Mouse (Mus musculus) stomach, postnatal 0 days (tissue): ENCODE measurements around the gene Coro2b. TPM values are rescaled to one million over a fixed set of nuclear protein-coding genes. Genes with fewer than 3 reads are reported as not detected.
"Not testable (repeated sequence)": the region's sequence is repeated elsewhere in the genome, so short reads cannot be mapped to it uniquely, and the experiment has no call there.

Experiments used
- ATAC-seq: fragments of 200-750 bp; cut with Nextera tagmentation; 2 replicates; pipeline ENCODE4 v1.8.0; 2017; ENCODE audit not compliant: low FRiP score, low TSS enrichment
- DNase-seq: peaks from one replicate; pipeline ENCODE4 v3.0.0-alpha.2; 2016; ENCODE audit warnings: low spot score
- H3K27ac ChIP-seq: fragments of 300-500 bp; sonication (generic); replicated peaks from 2 replicates; pipeline ENCODE4 v1.5.1; 2014; ENCODE audit warnings: mild to moderate bottlenecking, control low read depth
- H3K27me3 ChIP-seq: fragments of 300-500 bp; sonication (generic); 2 replicates; pipeline ENCODE4 v1.6.1; 2014; ENCODE audit warnings: low read length; ENCODE audit not compliant: control insufficient read depth, insufficient read depth
- H3K36me3 ChIP-seq: fragments of 300-500 bp; sonication (generic); 2 replicates; pipeline ENCODE4 v1.6.1; 2014; ENCODE audit warnings: low read length, mixed read lengths; ENCODE audit not compliant: control insufficient read depth, insufficient read depth
- H3K4me1 ChIP-seq: fragments of 300-500 bp; sonication (generic); replicated peaks from 2 replicates; pipeline ENCODE4 v1.6.1; 2014; ENCODE audit warnings: antibody characterized with exemption; ENCODE audit not compliant: control insufficient read depth, insufficient read depth
- H3K4me2 ChIP-seq: fragments of 300-500 bp; sonication (generic); replicated peaks from 2 replicates; pipeline ENCODE4 v1.6.1; 2014; ENCODE audit warnings: low read depth, mild to moderate bottlenecking, control low read depth, moderate library complexity
- H3K4me3 ChIP-seq: fragments of 300-500 bp; sonication (generic); 2 replicates; pipeline ENCODE4 v1.5.1; 2014; ENCODE audit warnings: low read depth, low read length, control low read depth
- H3K9ac ChIP-seq: fragments of 300-500 bp; sonication (generic); 2 replicates; pipeline ENCODE4 v1.6.1; 2014; ENCODE audit warnings: mild to moderate bottlenecking, low read length, control low read depth, mixed read lengths
- H3K9me3 ChIP-seq: fragments of 300-500 bp; sonication (generic); 2 replicates; pipeline ENCODE4 v1.6.1; 2016; ENCODE audit warnings: low read length; ENCODE audit not compliant: control insufficient read depth
- CTCF ChIP-seq: IDR thresholded peaks from 2 replicates; pipeline ENCODE4 v1.5.1; 2016; ENCODE audit warnings: antibody characterized with exemption, low read depth, mild to moderate bottlenecking, moderate library complexity
- EP300 ChIP-seq: optimal IDR thresholded peaks from 2 replicates; pipeline ENCODE3; 2016; ENCODE audit warnings: antibody characterized with exemption
- WGBS: fragments of 180-500 bp; shearing (Covaris S2); extraction: QIAGEN DNeasy Blood & Tissue Kit; methylation state at CpG from one replicate; pipeline ENCODE4 v1.1.7; 2014; 5-methylcytosine and 5-hydroxymethylcytosine counted together
- polyA plus RNA-seq: library from polyadenylated mRNA; unstranded; fragments of >200 nt; fragmentation: Nextera tagmentation; extraction: Ambion mirVana; gene quantifications from 2 replicates; pipeline ENCODE4 v1.2.1, GENCODE M21; 2015

The Coro2b gene
- polyA plus RNA-seq, 1 experiment from 2014 or later, result 4.9 TPM

- WGBS, result 78% methylated on average over 7 of the region's 7 CpGs
- no peaks in the 10 kb centered on the region for H3K27me3 ChIP-seq
- no peaks in the 10 kb centered on the region for H3K9me3 ChIP-seq
- H3K4me3 ChIP-seq, result no peak overlapping the region
- H3K4me2 ChIP-seq, result no peak overlapping the region
- H3K9ac ChIP-seq, result no peak overlapping the region
- TF ChIP-seq CTCF (no peak), EP300 (no peak)
- H3K4me1 ChIP-seq, result peaks cover 6% of the 10 kb centered on the region
- no peak for ATAC-seq
- no peak for DNase-seq
- no peaks in the 10 kb centered on the region for H3K36me3 ChIP-seq
- H3K27ac ChIP-seq, result no peak overlapping the region
Observed at GRCm38 (mm10) chr9:62450862-62451261, 86.0 kb downstream of the Coro2b start.

- no peaks in the 10 kb centered on the region for H3K27me3 ChIP-seq
- no peak overlapping the region for H3K4me2 ChIP-seq
- H3K4me1 ChIP-seq, result peaks cover 1% of the 10 kb centered on the region
- ATAC-seq (no peak), DNase-seq (no peak)
- TF ChIP-seq CTCF, result no peak
- no peak for TF ChIP-seq EP300
- 83% methylated on average over 6 of the region's 6 CpGs for WGBS
- no peaks in the 10 kb centered on the region for H3K9me3 ChIP-seq
- no peaks in the 10 kb centered on the region for H3K36me3 ChIP-seq
- no peak overlapping the region for H3K27ac ChIP-seq
- H3K4me3 ChIP-seq, result no peak overlapping the region
- H3K9ac ChIP-seq, result no peak overlapping the region
Observed at GRCm38 (mm10) chr9:62450355-62450754, 86.5 kb downstream of the Coro2b start.

- H3K4me2 ChIP-seq, H3K4me1 ChIP-seq, H3K36me3 ChIP-seq, H3K4me3 ChIP-seq, DNase-seq, ATAC-seq, H3K9ac ChIP-seq, H3K27ac ChIP-seq, H3K9me3 ChIP-seq, H3K27me3 ChIP-seq: not testable (repeated sequence)
- WGBS, result 88% methylated on average over 6 of the region's 10 CpGs
Observed at GRCm38 (mm10) chr9:62447337-62447736, 89.5 kb downstream of the Coro2b start.

DNA sequence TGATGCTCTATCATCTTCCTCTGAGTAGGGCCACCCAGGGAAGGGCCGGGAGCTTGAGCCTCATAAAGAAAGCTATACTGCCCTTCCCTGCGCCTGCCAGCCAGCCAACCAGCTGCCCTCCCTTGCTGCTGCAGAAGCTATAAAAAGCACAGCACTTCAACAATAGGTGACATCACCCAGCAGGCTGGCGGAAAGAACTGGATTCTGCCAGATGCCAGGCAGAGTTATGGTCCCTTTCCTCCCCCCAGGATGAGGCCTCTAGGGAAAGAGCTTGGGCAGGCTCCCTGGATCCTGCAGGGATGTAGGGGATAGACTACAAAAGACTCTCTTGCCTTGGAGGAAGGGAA lies 98.1 kb downstream of the Coro2b start:
- ATAC-seq (peak; percentile 81), DNase-seq (peak; percentile 60)
- 0 out of 2 replicates have a peak, but pooled peaks cover 2% of the 10 kb centered on the region for H3K4me1 ChIP-seq
- no peaks in the 10 kb centered on the region for H3K36me3 ChIP-seq
- H3K4me2 ChIP-seq, result no peak overlapping the region
- H3K27ac ChIP-seq, result peak overlapping the region; percentile 78
- no peaks in the 10 kb centered on the region for H3K27me3 ChIP-seq
- WGBS, result 40% methylated on average over 3 of the region's 3 CpGs
- H3K9ac ChIP-seq, result no peak overlapping the region
- no peak overlapping the region for H3K4me3 ChIP-seq
- TF ChIP-seq EP300, result no peak
- TF ChIP-seq CTCF, result no peak
- H3K9me3 ChIP-seq, result no peaks in the 10 kb centered on the region

GRCm38 (mm10) chr9:62438085-62438754 lies 98.6 kb downstream of the Coro2b start:
- H3K27ac ChIP-seq, result peak overlapping the region; percentile 78
- DNase-seq (no peak), ATAC-seq (no peak; the same call in 1 of the 2 replicates)
- H3K4me1 ChIP-seq, result 0 out of 2 replicates have a peak, but pooled peaks cover 2% of the 10 kb centered on the region
- no peaks in the 10 kb centered on the region for H3K27me3 ChIP-seq
- no peaks in the 10 kb centered on the region for H3K36me3 ChIP-seq
- H3K4me3 ChIP-seq, result no peak overlapping the region
- TF ChIP-seq CTCF (no peak), EP300 (no peak)
- no peaks in the 10 kb centered on the region for H3K9me3 ChIP-seq
- 88% methylated on average over 5 of the region's 5 CpGs for WGBS
- H3K9ac ChIP-seq, result no peak overlapping the region
- H3K4me2 ChIP-seq, result no peak overlapping the region

DNA sequence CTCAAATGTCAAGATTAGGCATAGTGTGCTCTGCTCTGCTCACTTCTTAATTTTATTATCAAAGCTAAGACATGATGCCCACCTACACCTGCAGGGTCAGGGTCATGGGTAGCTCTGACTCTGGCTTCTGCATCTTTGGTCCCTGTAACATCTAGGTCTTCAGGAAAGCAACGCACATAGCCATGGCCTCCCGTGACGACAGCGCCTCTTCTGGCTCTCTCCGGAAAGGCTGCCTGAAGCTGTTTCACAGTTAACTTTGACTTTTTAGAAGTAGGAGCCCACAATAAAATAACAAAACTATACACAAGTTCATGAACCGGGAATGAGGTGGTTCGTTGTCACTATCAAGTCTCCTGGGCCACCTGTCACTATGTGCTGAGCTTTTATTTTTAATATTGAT lies 99.4 kb downstream of the Coro2b start:
- DNase-seq (no peak), ATAC-seq (no peak)
- no peaks in the 10 kb centered on the region for H3K36me3 ChIP-seq
- WGBS, result 92% methylated on average over 7 of the region's 7 CpGs
- TF ChIP-seq EP300, result no peak
- TF ChIP-seq CTCF, result no peak
- H3K9me3 ChIP-seq, result no peaks in the 10 kb centered on the region
- H3K4me1 ChIP-seq, result 0 out of 2 replicates have a peak, but pooled peaks cover 2% of the 10 kb centered on the region
- H3K4me2 ChIP-seq, result no peak overlapping the region
- H3K27ac ChIP-seq, result no peak overlapping the region
- H3K4me3 ChIP-seq, result no peak overlapping the region
- no peak overlapping the region for H3K9ac ChIP-seq
- no peaks in the 10 kb centered on the region for H3K27me3 ChIP-seq
